Comparison of ENCODE assay signal across 17 mouse cellular contexts in genomic region chr2:170459805-170460204, GRCm38 (mm10). TPM values are rescaled to one million over a fixed set of nuclear protein-coding genes. Genes with fewer than 3 reads are reported as not detected.
DNase-seq lines count a peak whose midpoint lies in the region; ATAC-seq lines count a peak whose summit lies in the region.
"Had no signal": no experiment of that assay in that cellular context is flagged by ENCODE, and none has a peak within 500 bp of the region (broad histone marks: within the 10 kb centered on the region; RNA-seq: fewer than 3 reads in every experiment).

No protein-coding gene starts in this region.

- no peak for DNase-seq in forebrain, embryonic 10.5 days (ENCODE audit: extremely low spot score, low spot score)
- DNase-seq in forebrain, embryonic 14.5 days (ENCODE audit: low spot score) = no peak
- DNase-seq in embryonic facial prominence, embryonic 11.5 days (ENCODE audit: low spot score) = peak; percentile 47
- peak; percentile 28 for DNase-seq in kidney, postnatal 10 days
- DNase-seq in gastrocnemius, postnatal 10 days = no peak
- no peak for DNase-seq in right cerebral cortex, adult 18-20 months
- DNase-seq: adrenal gland, adult 8-10 months; spleen, adult 18-20 months; thymus, adult 2 months had no signal

- H3K27me3 ChIP-seq in forebrain, embryonic 10.5 days (ENCODE audit: poor library complexity, severe bottlenecking) = peaks cover 6% of the 10 kb centered on the region; the same call in 1 of the 2 replicates
- H3K27me3 ChIP-seq in forebrain, embryonic 14.5 days (replicated peaks; ENCODE audit: control insufficient read depth, insufficient read depth, low read length) = no peaks in the 10 kb centered on the region
- H3K27me3 ChIP-seq in embryonic facial prominence, embryonic 11.5 days (ENCODE audit: control insufficient read depth, insufficient read depth, low read length) = no peaks in the 10 kb centered on the region
- H3K27me3 ChIP-seq in liver, embryonic 16.5 days (ENCODE audit: control insufficient read depth, insufficient read depth, low read depth, low read length) = no peaks in the 10 kb centered on the region
- H3K27me3 ChIP-seq: limb, embryonic 12.5 days had no signal

- H3K27ac ChIP-seq in forebrain, embryonic 10.5 days = peak overlapping the region; percentile 63
- H3K27ac ChIP-seq in forebrain, embryonic 14.5 days (ENCODE audit: low read depth, low read length) = no peak overlapping the region
- H3K27ac ChIP-seq in embryonic facial prominence, embryonic 11.5 days (replicated peaks; ENCODE audit: low read depth, low read length) = no peak overlapping the region
- H3K27ac ChIP-seq in liver, embryonic 16.5 days (ENCODE audit: low read length) = peak overlapping the region; percentile 8; the same call in 1 of the 2 replicates
- H3K27ac ChIP-seq: limb, embryonic 12.5 days; midbrain, embryonic 13.5 days had no signal

- H3K4me2 ChIP-seq in forebrain, embryonic 14.5 days (ENCODE audit: low read length) = no peak overlapping the region
- H3K4me2 ChIP-seq in embryonic facial prominence, embryonic 11.5 days (ENCODE audit: low read depth, low read length) = no peak overlapping the region
- no peak overlapping the region for H3K4me2 ChIP-seq in liver, embryonic 16.5 days (ENCODE audit: low read depth, low read length)
- H3K4me2 ChIP-seq: limb, embryonic 12.5 days; midbrain, embryonic 13.5 days had no signal

- H3K9me3 ChIP-seq in forebrain, embryonic 10.5 days = no peaks in the 10 kb centered on the region
- no peaks in the 10 kb centered on the region for H3K9me3 ChIP-seq in forebrain, embryonic 14.5 days (replicated peaks; ENCODE audit: control insufficient read depth, low read length)
- H3K9me3 ChIP-seq in embryonic facial prominence, embryonic 11.5 days (replicated peaks; ENCODE audit: control insufficient read depth, low read length) = no peaks in the 10 kb centered on the region
- H3K9me3 ChIP-seq in liver, embryonic 16.5 days (replicated peaks; ENCODE audit: control insufficient read depth, low read length) = no peaks in the 10 kb centered on the region
- H3K9me3 ChIP-seq: limb, embryonic 12.5 days; midbrain, embryonic 13.5 days had no signal

- H3K4me1 ChIP-seq in forebrain, embryonic 10.5 days = peaks cover 26% of the 10 kb centered on the region
- no peaks in the 10 kb centered on the region for H3K4me1 ChIP-seq in forebrain, embryonic 14.5 days (ENCODE audit: control insufficient read depth, insufficient read depth, low read length)
- H3K4me1 ChIP-seq in embryonic facial prominence, embryonic 11.5 days (ENCODE audit: control insufficient read depth, insufficient read depth, low read length) = peaks cover 5% of the 10 kb centered on the region; the same call in 1 of the 2 replicates
- no peaks in the 10 kb centered on the region for H3K4me1 ChIP-seq in liver, embryonic 16.5 days (ENCODE audit: control insufficient read depth, low read depth, low read length)
- H3K4me1 ChIP-seq: limb, embryonic 12.5 days had no signal

- no peak overlapping the region for H3K4me3 ChIP-seq in forebrain, embryonic 10.5 days
- no peak overlapping the region for H3K4me3 ChIP-seq in forebrain, embryonic 14.5 days (ENCODE audit: low read depth, low read length)
- no peak overlapping the region for H3K4me3 ChIP-seq in embryonic facial prominence, embryonic 11.5 days (ENCODE audit: low read depth, low read length)
- H3K4me3 ChIP-seq in liver, embryonic 16.5 days (ENCODE audit: low read depth, low read length) = no peak overlapping the region
- H3K4me3 ChIP-seq: limb, embryonic 12.5 days; midbrain, embryonic 13.5 days had no signal

- no peak overlapping the region for H3K9ac ChIP-seq in forebrain, embryonic 14.5 days (ENCODE audit: low read length)
- no peak overlapping the region for H3K9ac ChIP-seq in embryonic facial prominence, embryonic 11.5 days (replicated peaks; ENCODE audit: low read length)
- H3K9ac ChIP-seq in liver, embryonic 16.5 days (ENCODE audit: low read depth, low read length) = no peak overlapping the region
- H3K9ac ChIP-seq: limb, embryonic 12.5 days; midbrain, embryonic 13.5 days had no signal

- no peak for ATAC-seq in forebrain, embryonic 14.5 days
- 0 out of 2 replicates have a peak, but pooled peaks have one; percentile 23 for ATAC-seq in embryonic facial prominence, embryonic 11.5 days (replicated peaks; ENCODE audit: insufficient number of reproducible peaks, low FRiP score, low TSS enrichment, low read depth)
- ATAC-seq in liver, embryonic 16.5 days (ENCODE audit: low read depth) = peak; percentile 96
- no peak for ATAC-seq in megakaryocyte-erythroid progenitor cell, adult 5-6 weeks (replicated peaks; ENCODE audit: low FRiP score, low TSS enrichment, poor library complexity, severe bottlenecking)
- ATAC-seq: midbrain, embryonic 13.5 days had no signal

- 44% methylated on average over 9 of the region's 9 CpGs for WGBS in forebrain, embryonic 10.5 days
- 47% methylated on average over 9 of the region's 9 CpGs for WGBS in forebrain, embryonic 14.5 days
- 33% methylated on average over 9 of the region's 9 CpGs for WGBS in embryonic facial prominence, embryonic 11.5 days
- WGBS in liver, embryonic 16.5 days (ENCODE audit: insufficient replicate concordance) = 34% methylated on average over 9 of the region's 9 CpGs

- no peaks in the 10 kb centered on the region for H3K36me3 ChIP-seq in forebrain, embryonic 10.5 days (replicated peaks)
- no peaks in the 10 kb centered on the region for H3K36me3 ChIP-seq in forebrain, embryonic 14.5 days (ENCODE audit: control insufficient read depth, insufficient read depth, low read length)
- no peaks in the 10 kb centered on the region for H3K36me3 ChIP-seq in embryonic facial prominence, embryonic 11.5 days (replicated peaks; ENCODE audit: control insufficient read depth, insufficient read depth, low read depth, low read length)
- no peaks in the 10 kb centered on the region for H3K36me3 ChIP-seq in liver, embryonic 16.5 days (ENCODE audit: control insufficient read depth, insufficient read depth)
- H3K36me3 ChIP-seq: limb, embryonic 12.5 days; midbrain, embryonic 13.5 days had no signal

RNA-seq across cellular contexts. Expression of gene Bcas1, which starts 32.2 kb away (rescaled TPM):
- polyA plus RNA-seq in forebrain, embryonic 10.5 days (2016; fragmentation: Nextera tagmentation; extraction: Ambion mirVana) = 0.49 and 0.50 TPM in 2 replicates
- 1.4 and 2.1 TPM in 2 replicates for polyA plus RNA-seq in forebrain, embryonic 14.5 days (2014; fragmentation: Nextera tagmentation; extraction: Ambion mirVana)
- 1.1 TPM in 2 replicates for polyA plus RNA-seq in embryonic facial prominence, embryonic 11.5 days (2014; fragmentation: Nextera tagmentation; extraction: Ambion mirVana)
- 7.4 and 8.4 TPM in 2 replicates for polyA plus RNA-seq in liver, embryonic 16.5 days (2015; fragmentation: Nextera tagmentation; extraction: Ambion mirVana)
- total RNA-seq in gastrocnemius, postnatal 10 days (2021) = 1 to 10 TPM; 4.5 to 7.4 TPM
- not detected in 2 replicates for total RNA-seq in megakaryocyte-erythroid progenitor cell, adult 5-6 weeks (2014; fragmentation: Nextera tagmentation)
- 0.61 TPM in 1 of 2 replicates, not detected in the other for total RNA-seq in megakaryocyte-erythroid progenitor cell, adult 5-6 weeks (2017)

RNA-seq across cellular contexts. Expression of gene Pfdn4, which starts 36.4 kb away (rescaled TPM):
- 94.0 and 98.9 TPM in 2 replicates for polyA plus RNA-seq in forebrain, embryonic 10.5 days (2016; fragmentation: Nextera tagmentation; extraction: Ambion mirVana)
- 128 and 139 TPM in 2 replicates for polyA plus RNA-seq in forebrain, embryonic 14.5 days (2014; fragmentation: Nextera tagmentation; extraction: Ambion mirVana)
- 115 and 134 TPM in 2 replicates for polyA plus RNA-seq in embryonic facial prominence, embryonic 11.5 days (2014; fragmentation: Nextera tagmentation; extraction: Ambion mirVana)
- 18.1 and 27.8 TPM in 2 replicates for polyA plus RNA-seq in liver, embryonic 16.5 days (2015; fragmentation: Nextera tagmentation; extraction: Ambion mirVana)
- total RNA-seq in gastrocnemius, postnatal 10 days (2021) = 10 to 100 TPM; 21.9 to 25.9 TPM
- total RNA-seq in megakaryocyte-erythroid progenitor cell, adult 5-6 weeks (2014; fragmentation: Nextera tagmentation) = 53.8 and 62.9 TPM in 2 replicates
- total RNA-seq in megakaryocyte-erythroid progenitor cell, adult 5-6 weeks (2017) = 90.7 and 91.2 TPM in 2 replicates

RNA-seq across cellular contexts. Expression of gene Cyp24a1, which starts 37.1 kb away (rescaled TPM):
- polyA plus RNA-seq in forebrain, embryonic 10.5 days (2016; fragmentation: Nextera tagmentation; extraction: Ambion mirVana) = 0.05 TPM in 1 of 2 replicates, not detected in the other
- polyA plus RNA-seq in forebrain, embryonic 14.5 days (2014; fragmentation: Nextera tagmentation; extraction: Ambion mirVana) = not detected in 2 replicates
- not detected in 2 replicates for polyA plus RNA-seq in embryonic facial prominence, embryonic 11.5 days (2014; fragmentation: Nextera tagmentation; extraction: Ambion mirVana)
- polyA plus RNA-seq in liver, embryonic 16.5 days (2015; fragmentation: Nextera tagmentation; extraction: Ambion mirVana) = not detected in 2 replicates
- total RNA-seq in gastrocnemius, postnatal 10 days (2021) = not detected
- total RNA-seq in megakaryocyte-erythroid progenitor cell, adult 5-6 weeks (2014; fragmentation: Nextera tagmentation) = not detected in 2 replicates
- total RNA-seq in megakaryocyte-erythroid progenitor cell, adult 5-6 weeks (2017) = not detected in 2 replicates
- total RNA-seq: adrenal gland, adult 8-10 months; MEL had no signal
- polyA plus RNA-seq: embryonic facial prominence, embryonic 14.5 days; heart, postnatal 0 days; large intestine, adult 2 months; limb, embryonic 12.5 days had no signal

Comparison
In these comparisons a context has a peak if more than half of its experiments do, and no peak if none do; other contexts are left out.
1. H3K27ac ChIP-seq: peak in forebrain, embryonic 10.5 days (single experiment) and liver, embryonic 16.5 days (single experiment); none in forebrain, embryonic 14.5 days (single experiment) and embryonic facial prominence, embryonic 11.5 days (single experiment).
2. DNase-seq: peak in embryonic facial prominence, embryonic 11.5 days (single experiment) and kidney, postnatal 10 days (single experiment); none in forebrain, embryonic 10.5 days (single experiment), forebrain, embryonic 14.5 days (single experiment), gastrocnemius, postnatal 10 days (single experiment) and right cerebral cortex, adult 18-20 months (single experiment).
3. ATAC-seq: peak in embryonic facial prominence, embryonic 11.5 days (single experiment) and liver, embryonic 16.5 days (single experiment); none in forebrain, embryonic 14.5 days (single experiment) and megakaryocyte-erythroid progenitor cell, adult 5-6 weeks (single experiment).